Mouse (Mus musculus): ENCODE results near the gene Cep63. TPM values are rescaled to one million over a fixed set of nuclear protein-coding genes. Genes with fewer than 3 reads are reported as not detected.

Gene Cep63
- polyA plus RNA-seq, 1 experiment from 2014 or later, result 53.4 TPM

DNA sequence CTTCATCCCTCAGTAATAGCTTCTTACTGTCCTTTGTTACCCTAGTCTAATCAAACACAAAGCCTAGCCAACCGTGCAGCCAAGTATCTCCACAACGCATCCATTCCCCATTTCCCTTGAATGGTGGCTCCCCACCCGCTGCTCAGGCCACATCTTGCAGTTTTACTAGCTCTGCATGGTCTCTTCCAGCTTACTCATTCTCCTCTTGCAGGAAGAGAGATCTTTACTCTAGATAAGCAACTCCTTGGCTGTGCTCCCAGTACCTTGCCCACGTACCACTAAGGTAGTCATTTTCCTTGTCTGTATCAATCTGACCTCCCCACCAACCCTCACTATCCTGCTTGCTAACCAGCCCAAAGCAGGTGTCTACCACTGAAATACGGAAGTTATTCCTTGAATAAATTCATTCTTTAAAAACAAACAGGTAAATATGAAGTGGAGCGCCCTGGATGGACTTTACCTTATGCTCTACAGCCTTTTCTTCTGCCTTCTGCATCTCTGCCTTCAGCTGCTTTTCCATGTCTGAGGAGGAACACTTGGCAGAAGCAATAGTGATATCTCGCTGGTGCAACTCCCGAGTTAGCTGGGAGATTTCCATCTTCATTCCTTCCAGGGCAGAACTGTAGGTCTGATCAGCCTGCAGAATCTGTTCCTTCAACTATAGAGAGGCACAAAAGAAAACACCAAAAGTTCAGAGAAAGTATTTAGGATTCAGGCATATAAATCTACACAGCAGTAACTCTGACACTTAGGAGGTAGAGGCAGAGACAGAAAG lies 30.5 kb downstream of the Cep63 start:
- no peaks in the 10 kb centered on the region for H3K9me3 ChIP-seq
- DNase-seq (ENCODE audit: low spot score), result no peak
- H3K27ac ChIP-seq (replicated peaks), result no peak overlapping the region
- 86% methylated on average over 8 of the region's 8 CpGs for WGBS
- no peaks in the 10 kb centered on the region for H3K27me3 ChIP-seq (replicated peaks; ENCODE audit: low read depth, poor library complexity, severe bottlenecking)
- no peak overlapping the region for H3K4me3 ChIP-seq
- H3K4me1 ChIP-seq, result peaks cover 10% of the 10 kb centered on the region; the same call in 1 of the 2 replicates
- peaks cover 62% of the 10 kb centered on the region for H3K36me3 ChIP-seq (replicated peaks)

DNA sequence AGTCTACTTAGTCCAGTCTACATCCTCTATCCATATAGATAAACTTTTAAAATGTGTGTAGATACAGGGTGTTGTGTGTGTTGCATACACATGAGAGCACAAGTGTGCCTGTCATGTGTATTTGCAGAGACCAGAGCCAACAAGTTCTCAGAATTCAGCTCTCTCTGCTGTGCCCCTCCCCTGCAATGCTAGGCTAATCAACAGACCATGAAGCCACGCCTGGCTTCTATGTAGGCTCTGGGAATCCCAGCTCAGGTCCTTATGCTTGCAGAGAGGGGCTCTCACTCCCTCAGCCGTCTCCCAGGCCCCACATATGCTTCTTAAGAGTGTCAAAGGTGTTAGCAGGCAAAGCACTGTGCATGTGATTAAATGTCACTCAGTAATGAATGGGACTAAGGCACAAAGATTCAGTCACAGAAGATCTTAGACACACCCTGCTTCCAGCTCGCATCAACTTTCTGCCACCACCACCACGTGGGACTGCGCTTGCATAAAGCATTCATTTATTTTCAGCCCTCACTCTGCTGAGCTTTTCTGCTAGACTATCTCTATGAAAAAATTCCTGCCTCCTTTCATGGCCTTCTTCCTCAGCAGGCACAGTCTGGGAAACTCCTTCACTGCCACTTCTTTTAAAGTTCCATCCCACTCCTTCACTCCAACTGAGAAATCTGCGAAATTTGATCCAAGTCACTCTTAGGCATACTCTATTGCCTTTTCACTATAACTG lies 31.5 kb downstream of the Cep63 start:
- Histone ChIP-seq H3K27ac (replicated peaks) (no peak overlapping the region), H3K4me3 (no peak overlapping the region), H3K4me1 (peaks cover 10% of the 10 kb centered on the region; the same call in 1 of the 2 replicates), H3K27me3 (replicated peaks; ENCODE audit: low read depth, poor library complexity, severe bottlenecking) (no peaks in the 10 kb centered on the region), H3K36me3 (replicated peaks) (peaks cover 56% of the 10 kb centered on the region), H3K9me3 (no peaks in the 10 kb centered on the region)
- WGBS, result 73% methylated on average over 6 of the region's 6 CpGs
- DNase-seq (ENCODE audit: low spot score), result no peak

DNA sequence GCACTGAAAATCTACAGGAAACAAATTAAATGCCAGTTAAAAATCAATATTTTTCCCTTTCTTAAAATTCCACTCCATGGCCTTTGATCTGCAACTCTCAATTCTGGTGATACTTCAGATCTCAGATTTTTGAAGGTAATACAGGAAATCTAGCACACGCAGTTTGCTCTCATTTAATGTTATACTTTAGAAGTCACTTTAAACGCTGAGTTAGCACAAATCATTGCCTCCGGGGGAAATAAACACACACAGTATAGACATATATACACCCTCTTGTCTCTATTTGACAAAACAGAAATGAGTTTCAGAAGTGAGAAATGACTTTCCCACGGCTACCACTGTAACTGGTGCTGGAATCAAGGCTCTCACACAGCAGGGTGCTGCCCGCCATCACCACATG lies 39.0 kb downstream of the Cep63 start:
- H3K27me3 ChIP-seq (replicated peaks; ENCODE audit: low read depth, poor library complexity, severe bottlenecking), result no peaks in the 10 kb centered on the region
- peaks cover 40% of the 10 kb centered on the region for H3K36me3 ChIP-seq (replicated peaks)
- H3K4me3 ChIP-seq, result no peak overlapping the region
- no peak for DNase-seq (ENCODE audit: low spot score)
- no peaks in the 10 kb centered on the region for H3K4me1 ChIP-seq
- no peak overlapping the region for H3K27ac ChIP-seq (replicated peaks)
- no peaks in the 10 kb centered on the region for H3K9me3 ChIP-seq
- WGBS, result 86% methylated on average over 5 of the region's 5 CpGs

DNA sequence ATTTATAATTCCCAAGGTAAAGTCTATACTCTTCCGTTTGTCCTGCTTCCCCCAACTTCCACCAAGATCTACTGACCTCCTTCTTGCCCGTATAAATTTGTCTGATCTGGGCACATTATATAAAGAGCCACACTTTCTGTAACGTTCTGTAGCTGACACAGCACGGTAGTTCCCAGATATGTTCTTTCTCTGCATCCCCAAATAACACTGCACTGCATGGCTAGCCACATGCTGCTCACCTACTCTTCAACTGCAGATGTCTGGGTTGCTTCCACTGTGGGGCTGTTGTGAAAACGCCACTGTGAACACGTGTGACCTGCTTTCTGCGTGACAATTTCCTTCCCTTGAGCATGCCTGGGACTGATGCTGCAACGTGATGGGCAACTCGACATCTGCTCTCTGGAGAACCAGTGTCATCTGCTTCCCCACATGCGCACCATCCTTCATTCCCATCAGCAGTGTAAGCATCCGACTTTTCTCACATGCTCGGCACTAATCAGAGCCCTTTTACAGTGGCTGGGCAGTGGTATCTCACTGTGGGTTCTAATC lies 44.3 kb downstream of the Cep63 start:
- H3K9me3 ChIP-seq, result no peaks in the 10 kb centered on the region
- H3K27ac ChIP-seq (replicated peaks), result no peak overlapping the region
- H3K4me3 ChIP-seq, result no peak overlapping the region
- no peaks in the 10 kb centered on the region for H3K4me1 ChIP-seq
- no peak for DNase-seq (ENCODE audit: low spot score)
- H3K27me3 ChIP-seq (replicated peaks; ENCODE audit: low read depth, poor library complexity, severe bottlenecking), result no peaks in the 10 kb centered on the region
- H3K36me3 ChIP-seq (replicated peaks), result peaks cover 27% of the 10 kb centered on the region
- WGBS, result 85% methylated on average over 12 of the region's 12 CpGs

DNA sequence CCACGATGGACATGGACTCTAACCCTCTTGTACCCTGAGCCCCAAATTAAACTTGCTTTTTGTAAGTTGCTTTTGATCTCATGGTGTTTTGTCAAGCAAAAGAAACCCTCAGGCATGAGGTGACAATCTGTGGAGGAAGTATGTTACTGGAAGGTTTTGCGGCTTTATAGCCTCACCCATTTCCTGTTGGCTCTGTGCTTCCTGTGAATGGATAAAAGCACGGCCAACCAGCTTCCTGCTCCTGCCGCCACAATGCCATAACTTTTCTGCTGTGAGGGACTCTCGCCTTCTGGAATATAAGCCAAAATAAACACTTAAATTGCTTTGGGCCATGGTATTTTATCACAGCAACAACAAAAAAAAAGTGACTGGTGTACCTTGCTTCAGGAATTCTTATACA lies 48.9 kb downstream of the Cep63 start:
- Histone ChIP-seq H3K36me3 (replicated peaks) (no peaks in the 10 kb centered on the region), H3K9me3 (no peaks in the 10 kb centered on the region), H3K4me1 (no peaks in the 10 kb centered on the region), H3K27me3 (replicated peaks; ENCODE audit: low read depth, poor library complexity, severe bottlenecking) (no peaks in the 10 kb centered on the region), H3K4me3 (no peak overlapping the region), H3K27ac (replicated peaks) (no peak overlapping the region)
- 77% methylated on average over 5 of the region's 5 CpGs for WGBS
- no peak for DNase-seq (ENCODE audit: low spot score)

DNA sequence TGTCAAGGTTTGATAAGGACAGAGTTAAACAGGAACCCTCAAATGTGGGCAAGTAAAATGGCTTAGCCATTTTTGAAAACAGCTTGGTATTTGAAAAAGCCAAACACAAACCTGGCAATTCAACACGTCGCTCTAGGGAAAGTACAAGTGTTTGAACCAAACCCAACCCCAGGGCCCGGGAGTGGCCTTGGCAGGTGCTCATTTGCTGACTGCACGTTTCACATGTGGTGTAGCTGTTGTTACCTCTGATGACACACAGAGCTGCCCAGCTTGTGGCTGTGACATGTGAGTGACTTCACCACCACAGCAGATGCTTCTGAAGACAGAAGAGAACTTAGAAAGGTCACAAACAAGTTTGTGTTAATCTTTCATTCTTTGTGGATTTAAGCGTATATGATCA lies 53.4 kb downstream of the Cep63 start:
- Histone ChIP-seq H3K4me1 (no peaks in the 10 kb centered on the region), H3K36me3 (replicated peaks) (no peaks in the 10 kb centered on the region), H3K4me3 (no peak overlapping the region), H3K27me3 (replicated peaks; ENCODE audit: low read depth, poor library complexity, severe bottlenecking) (no peaks in the 10 kb centered on the region), H3K27ac (replicated peaks) (no peak overlapping the region), H3K9me3 (no peaks in the 10 kb centered on the region)
- DNase-seq (ENCODE audit: low spot score), result no peak
- 82% methylated on average over 5 of the region's 5 CpGs for WGBS

DNA sequence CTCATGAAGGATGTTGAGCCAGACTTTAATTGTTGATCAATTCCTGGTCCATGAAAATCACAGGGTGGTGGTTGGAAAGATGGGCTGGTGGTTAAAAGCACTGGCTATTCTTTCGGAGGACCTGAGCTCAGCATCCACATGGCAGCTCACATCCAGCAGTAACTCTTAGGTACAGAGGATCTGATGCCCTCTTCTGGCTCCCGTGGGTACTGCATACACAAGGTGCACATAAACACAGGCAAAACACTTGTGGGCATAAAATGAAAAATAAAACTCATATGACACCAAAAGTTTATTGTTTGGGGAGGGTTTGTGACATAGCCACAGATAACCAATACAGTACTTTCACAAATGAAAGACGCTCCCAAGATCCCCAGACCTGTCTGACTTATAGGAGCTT lies 67.9 kb downstream of the Cep63 start:
- H3K4me3 ChIP-seq, result no peak overlapping the region

DNA sequence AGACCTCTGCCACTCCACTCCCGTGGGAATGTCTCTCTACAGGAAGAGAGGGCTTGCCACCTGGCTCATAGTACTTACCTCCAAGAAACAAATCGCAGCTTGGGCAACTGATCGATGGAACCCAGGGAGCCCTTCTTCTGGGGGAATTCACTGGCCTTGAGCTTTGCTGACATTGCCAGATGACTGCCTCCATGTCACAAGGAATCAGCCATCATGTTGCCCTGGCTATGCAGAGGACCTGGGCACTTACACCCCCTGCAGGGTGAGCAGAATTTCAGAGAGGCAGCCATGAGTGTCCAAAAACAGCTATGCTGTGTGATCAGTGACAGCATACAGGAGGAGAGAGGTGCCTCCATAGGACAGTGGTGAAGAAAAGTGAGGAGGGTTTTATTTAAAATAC lies 72.6 kb downstream of the Cep63 start:
- 0 out of 2 replicates have a peak, but pooled peaks cover 4% of the 10 kb centered on the region for H3K27me3 ChIP-seq (replicated peaks; ENCODE audit: low read depth, poor library complexity, severe bottlenecking)

More for the DNA sequence above, 67.9 kb downstream of the Cep63 start:
- Histone ChIP-seq H3K4me1 (no peaks in the 10 kb centered on the region), H3K27ac (replicated peaks) (no peak overlapping the region), H3K36me3 (replicated peaks) (no peaks in the 10 kb centered on the region), H3K9me3 (peaks cover 7% of the 10 kb centered on the region; the same call in 1 of the 2 replicates), H3K27me3 (replicated peaks; ENCODE audit: low read depth, poor library complexity, severe bottlenecking) (no peaks in the 10 kb centered on the region)
- 94% methylated on average over 3 of the region's 3 CpGs for WGBS
- no peak for DNase-seq (ENCODE audit: low spot score)

DNA sequence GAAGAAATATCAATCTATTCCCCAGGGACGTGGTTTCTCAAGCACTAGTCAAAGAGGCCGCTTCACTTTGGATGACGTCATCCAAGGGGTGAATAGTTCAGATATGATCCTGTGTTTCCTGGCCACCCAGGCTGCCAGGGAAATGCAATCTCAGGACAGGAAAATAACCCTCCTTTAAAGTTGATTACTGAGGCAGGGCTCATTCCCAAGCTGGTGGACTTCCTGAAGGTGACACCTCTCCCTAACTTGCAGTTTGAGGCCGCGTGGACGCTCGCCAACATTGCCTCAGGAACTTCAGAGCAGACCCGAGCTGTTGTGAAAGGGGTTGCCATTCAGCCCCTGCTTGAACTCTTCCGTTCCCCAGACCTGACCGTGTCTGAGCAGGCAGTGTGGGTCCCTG lies 74.6 kb downstream of the Cep63 start:
- Histone ChIP-seq H3K4me1 (peaks cover 8% of the 10 kb centered on the region), H3K9me3 (no peaks in the 10 kb centered on the region), H3K36me3 (replicated peaks) (no peaks in the 10 kb centered on the region), H3K27me3 (replicated peaks; ENCODE audit: low read depth, poor library complexity, severe bottlenecking) (peaks cover 21% of the 10 kb centered on the region), H3K27ac (replicated peaks) (no peak overlapping the region), H3K4me3 (no peak overlapping the region)
- no peak for DNase-seq (ENCODE audit: low spot score)
- 80% methylated on average over 10 of the region's 10 CpGs for WGBS

More for the DNA sequence above, 72.6 kb downstream of the Cep63 start:
- no peak overlapping the region for H3K4me3 ChIP-seq
- DNase-seq (ENCODE audit: low spot score), result no peak
- peaks cover 8% of the 10 kb centered on the region for H3K4me1 ChIP-seq
- H3K27ac ChIP-seq (replicated peaks), result no peak overlapping the region
- H3K9me3 ChIP-seq, result peaks cover 6% of the 10 kb centered on the region; the same call in 1 of the 2 replicates
- H3K36me3 ChIP-seq (replicated peaks), result no peaks in the 10 kb centered on the region
- WGBS, result 86% methylated on average over 3 of the region's 3 CpGs

DNA sequence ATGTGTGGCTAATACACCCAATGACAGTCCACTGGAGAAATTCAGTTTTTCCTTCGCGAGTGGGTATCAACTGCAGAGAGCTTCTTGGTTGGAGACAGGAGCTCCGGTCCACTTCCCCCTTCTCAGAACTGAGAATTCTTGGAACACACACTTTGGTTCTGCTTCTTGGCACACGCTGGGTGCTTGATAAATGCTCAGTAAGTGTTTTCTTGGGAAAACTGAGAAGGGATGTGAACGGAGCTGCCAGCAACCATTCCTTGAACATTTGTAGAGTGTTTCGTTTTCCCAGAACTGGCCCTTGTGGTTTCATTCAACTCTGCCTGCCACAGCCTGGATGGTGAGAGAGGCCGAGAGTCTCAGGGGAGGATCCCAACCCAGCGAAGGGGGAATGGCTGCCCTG lies 77.1 kb downstream of the Cep63 start:
- Histone ChIP-seq H3K4me1 (peaks cover 19% of the 10 kb centered on the region), H3K9me3 (no peaks in the 10 kb centered on the region), H3K27ac (replicated peaks) (no peak overlapping the region), H3K36me3 (replicated peaks) (no peaks in the 10 kb centered on the region), H3K4me3 (no peak overlapping the region), H3K27me3 (replicated peaks; ENCODE audit: low read depth, poor library complexity, severe bottlenecking) (peaks cover 43% of the 10 kb centered on the region)
- 84% methylated on average over 8 of the region's 8 CpGs for WGBS
- DNase-seq (ENCODE audit: low spot score), result no peak

DNA sequence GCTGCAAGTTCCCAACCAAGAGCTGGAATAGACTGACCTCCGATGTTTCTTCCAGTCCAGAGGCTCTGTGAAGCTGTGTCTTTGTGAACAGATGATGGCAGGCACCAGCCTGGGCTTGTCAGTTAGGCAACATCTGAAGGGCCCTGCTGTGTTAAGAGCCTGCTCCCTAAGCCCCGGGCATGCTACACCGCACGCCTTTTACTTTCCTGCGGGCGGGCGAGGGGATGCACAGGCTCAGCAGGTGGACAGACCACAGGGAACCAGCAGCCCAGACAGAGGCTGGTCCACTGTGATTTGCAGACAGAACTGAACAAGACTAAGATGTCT lies 79.3 kb downstream of the Cep63 start:
- Histone ChIP-seq H3K4me1 (peaks cover 28% of the 10 kb centered on the region), H3K27me3 (replicated peaks; ENCODE audit: low read depth, poor library complexity, severe bottlenecking) (peaks cover 65% of the 10 kb centered on the region), H3K9me3 (no peaks in the 10 kb centered on the region), H3K4me3 (no peak overlapping the region), H3K36me3 (replicated peaks) (no peaks in the 10 kb centered on the region), H3K27ac (replicated peaks) (no peak overlapping the region)
- 37% methylated on average over 7 of the region's 7 CpGs for WGBS
- DNase-seq (ENCODE audit: low spot score), result no peak

DNA sequence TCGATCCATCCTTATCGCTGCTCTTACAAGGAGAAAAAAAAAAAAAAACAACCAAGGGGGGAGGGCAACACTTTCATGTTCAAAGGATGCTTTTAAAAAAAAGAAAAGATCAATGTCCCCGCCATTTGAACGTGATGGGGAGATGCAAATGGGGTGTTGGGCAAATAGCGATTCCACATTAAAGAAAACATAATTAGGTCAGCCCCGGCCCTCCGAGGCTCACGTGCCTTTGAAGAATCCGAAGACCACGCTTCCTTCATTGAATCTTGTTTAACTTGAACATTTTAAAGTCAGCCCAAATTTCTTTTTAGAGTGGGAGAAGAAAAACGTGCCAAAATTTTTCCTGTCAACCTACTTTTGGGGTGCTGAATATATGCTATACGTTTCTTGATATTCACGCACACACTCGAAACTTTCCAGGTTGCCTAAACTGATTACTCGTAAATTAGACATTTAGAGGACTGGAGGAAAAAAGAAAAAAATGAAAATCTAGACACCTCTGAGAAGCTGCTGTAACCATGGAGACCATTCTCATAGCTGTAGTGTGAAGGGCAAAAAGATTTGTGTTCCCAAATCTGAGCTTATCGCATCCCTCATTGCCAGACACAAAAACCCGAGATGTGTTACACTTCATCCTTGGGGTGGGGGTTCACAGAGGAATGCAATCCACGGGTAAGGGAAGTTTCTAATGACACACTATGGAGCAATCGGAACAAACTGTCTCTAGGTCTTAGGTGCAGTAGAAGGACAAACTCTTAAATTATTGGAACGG lies 79.9 kb downstream of the Cep63 start:
- H3K4me3 ChIP-seq, result no peak overlapping the region
- no peaks in the 10 kb centered on the region for H3K36me3 ChIP-seq (replicated peaks)
- no peak for DNase-seq (ENCODE audit: low spot score)
- WGBS, result 78% methylated on average over 20 of the region's 20 CpGs
- H3K27me3 ChIP-seq (replicated peaks; ENCODE audit: low read depth, poor library complexity, severe bottlenecking), result peaks cover 69% of the 10 kb centered on the region
- no peak overlapping the region for H3K27ac ChIP-seq (replicated peaks)
- peaks cover 22% of the 10 kb centered on the region for H3K4me1 ChIP-seq
- no peaks in the 10 kb centered on the region for H3K9me3 ChIP-seq

Data from embryonic facial prominence, embryonic 10.5 days (tissue).